Mouse (Mus musculus): ENCODE results near the gene AC124502.3.

The AC124502.3 gene

DNA sequence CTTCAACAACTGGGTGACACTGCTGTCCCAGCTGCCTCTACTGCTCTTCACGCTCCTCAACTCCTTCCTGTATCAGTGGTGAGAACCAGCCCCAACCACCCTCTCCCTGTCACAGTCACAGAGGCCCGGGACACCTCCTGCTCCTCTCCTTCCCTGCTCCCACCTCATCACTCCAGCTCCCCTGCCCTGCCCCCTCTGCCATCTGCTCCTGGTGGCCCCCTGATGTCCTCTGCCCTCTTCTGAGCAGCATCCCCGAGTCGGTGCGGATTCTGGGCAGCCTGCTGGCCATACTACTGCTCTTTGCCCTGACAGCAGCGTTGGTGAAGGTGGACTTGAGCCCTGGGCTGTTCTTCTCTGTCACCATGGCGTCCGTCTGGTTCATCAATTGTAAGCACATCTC, 12.6 kb upstream of the AC124502.3 start:
- DNase-seq (ENCODE audit: extremely low spot score, low read depth, low spot score): no peak

DNA sequence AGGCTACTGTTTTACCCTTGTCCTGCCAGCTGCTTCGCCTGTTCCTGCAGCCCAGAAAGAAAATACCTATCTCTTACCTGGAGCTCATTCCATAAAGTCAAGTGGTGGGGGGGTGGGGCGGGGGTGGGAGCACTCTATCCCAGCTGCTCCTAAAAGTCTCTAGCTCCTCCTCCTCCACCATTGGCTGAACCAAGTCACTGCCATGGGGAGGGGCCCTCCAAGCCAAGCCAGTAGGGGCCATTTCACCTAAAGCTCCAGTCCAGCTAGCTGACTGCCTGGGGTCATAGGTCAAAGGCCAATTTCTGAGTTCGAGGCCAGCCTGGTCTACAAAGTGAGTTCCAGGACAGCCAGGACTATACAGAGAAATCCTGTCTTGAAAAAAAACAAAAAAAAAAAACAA, 6.0 kb upstream of the AC124502.3 start:
- no peak for DNase-seq (ENCODE audit: extremely low spot score, low read depth, low spot score)

DNA sequence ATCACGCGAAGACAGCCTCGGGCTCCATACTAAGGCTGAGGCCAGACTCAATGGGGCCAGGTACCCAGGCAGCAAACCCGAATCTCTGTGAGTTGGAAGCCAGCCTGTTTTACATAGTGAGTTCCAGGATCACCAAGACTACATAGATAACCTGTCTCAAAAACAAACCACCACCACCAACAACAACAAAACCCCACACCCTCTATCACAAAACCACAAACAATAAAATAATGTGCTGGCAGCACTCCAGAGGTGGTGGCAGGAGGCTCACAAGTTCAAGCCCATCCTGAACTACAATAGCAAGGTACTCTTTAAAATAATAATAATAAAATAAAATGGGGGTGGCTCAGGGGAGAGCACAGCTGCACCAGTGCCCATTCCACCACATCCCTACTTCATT, 2.1 kb upstream of the AC124502.3 start:
- DNase-seq (ENCODE audit: extremely low spot score, low read depth, low spot score): no peak

DNA sequence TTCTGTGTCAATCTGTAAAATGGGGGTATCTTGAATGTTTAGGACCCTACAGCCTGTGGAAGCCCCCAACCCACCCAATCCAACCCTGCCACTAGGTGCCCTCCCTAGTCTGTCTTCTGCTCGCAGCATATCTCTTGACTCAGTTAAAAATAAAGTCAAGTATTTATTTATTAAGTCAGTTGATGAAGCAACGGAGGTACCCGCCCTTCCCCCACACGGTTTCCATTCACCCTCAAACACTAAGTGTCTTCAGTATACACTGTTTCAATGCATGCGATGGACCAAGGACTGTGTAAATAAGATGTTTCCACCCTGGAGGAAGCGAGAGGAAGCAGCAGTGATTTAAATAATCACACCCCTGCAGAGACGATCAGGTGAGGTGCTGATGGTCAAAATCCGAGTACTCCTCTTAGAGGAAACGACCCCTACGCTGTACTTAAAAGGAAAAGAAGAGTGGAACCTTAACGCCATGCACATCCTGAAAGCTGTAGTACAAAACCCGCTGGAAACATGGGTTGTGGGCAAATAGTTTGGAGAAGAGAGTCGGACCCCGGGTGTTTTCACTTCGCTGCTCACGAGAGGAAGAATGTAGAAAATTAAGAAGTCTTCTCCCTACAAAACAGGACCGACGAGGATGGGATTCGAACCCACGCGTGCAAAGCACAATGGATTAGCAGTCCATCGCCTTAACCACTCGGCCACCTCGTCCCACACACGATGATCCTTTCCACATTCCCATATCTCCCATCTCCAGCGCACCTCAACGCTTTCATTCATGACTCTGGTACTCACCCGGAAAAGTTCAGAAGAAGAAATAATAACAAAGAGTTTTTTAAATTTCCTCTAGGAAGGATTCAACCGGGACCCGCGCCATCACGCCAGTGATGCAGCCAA, 766 bp upstream of the AC124502.3 start:
- no peak for DNase-seq (ENCODE audit: extremely low spot score, low read depth, low spot score)

DNA sequence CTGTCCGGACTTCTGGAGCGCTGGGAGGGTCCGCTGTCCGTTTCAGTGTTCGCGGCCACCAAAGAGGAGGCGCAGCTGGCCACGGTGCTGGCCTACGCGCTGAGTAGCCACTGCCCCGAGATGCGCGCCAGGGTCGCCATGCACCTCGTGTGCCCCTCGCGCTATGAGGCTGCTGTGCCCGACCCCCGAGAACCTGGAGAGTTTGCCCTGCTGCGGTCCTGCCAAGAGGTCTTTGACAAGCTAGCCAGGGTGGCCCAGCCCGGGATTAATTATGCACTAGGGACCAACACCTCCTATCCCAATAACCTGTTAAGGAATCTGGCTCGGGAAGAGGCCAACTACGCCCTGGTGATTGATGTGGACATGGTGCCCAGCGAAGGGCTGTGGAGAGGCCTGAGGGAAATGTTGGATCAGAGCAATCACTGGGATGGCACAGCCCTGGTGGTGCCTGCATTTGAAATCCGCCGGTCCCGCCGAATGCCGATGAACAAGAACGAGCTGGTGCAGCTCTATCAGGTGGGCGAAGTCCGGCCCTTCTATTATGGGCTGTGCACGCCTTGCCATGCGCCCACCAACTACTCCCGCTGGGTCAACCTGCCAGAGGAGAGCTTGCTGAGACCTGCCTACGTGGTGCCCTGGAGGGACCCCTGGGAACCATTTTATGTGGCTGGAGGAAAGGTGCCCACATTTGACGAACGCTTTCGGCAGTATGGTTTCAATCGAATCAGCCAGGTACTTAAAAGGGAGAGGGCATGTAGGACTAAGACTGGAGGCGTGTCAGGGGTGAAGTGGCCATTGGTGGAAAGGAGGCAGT, 817 bp downstream of the AC124502.3 start:
- no peak for DNase-seq (ENCODE audit: extremely low spot score, low read depth, low spot score)

DNA sequence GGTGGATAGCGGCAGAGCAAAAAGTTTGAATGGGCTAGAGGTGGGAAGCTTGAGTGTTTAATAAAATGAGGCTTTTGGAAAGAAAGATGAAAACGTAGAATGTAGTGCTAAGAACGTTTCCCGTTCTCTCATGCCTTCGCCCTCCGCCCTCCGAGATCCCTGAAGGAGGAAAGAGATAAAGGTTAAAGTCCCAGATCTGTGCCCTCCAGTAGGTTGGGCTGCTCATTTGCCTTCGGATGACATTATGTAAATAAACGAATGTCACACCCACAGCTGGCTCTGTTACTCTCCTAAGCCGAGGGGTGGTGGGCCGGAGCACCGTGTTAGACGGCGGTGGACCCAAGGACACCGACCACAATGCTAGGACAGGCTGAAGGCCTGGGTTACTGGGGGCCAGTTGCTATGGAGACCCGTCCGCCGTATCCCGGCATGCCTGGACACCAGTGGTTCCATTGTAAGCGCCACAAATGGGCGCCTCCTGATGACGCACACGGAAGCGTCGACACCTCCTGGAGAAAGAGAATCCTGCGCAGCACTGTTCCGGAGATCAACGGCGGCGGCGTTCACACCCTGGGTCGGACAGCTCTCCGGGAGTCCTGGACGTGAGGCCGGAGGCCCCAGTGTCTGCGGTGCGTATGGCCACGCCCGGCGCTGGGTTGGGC, 2.3 kb downstream of the AC124502.3 start, which contains the start of gene Brms1:
Gene Brms1 (plus strand): TSS at position 493 of the 662 bp plus-strand sequence.
- DNase-seq (ENCODE audit: extremely low spot score, low read depth, low spot score): no peak

DNA sequence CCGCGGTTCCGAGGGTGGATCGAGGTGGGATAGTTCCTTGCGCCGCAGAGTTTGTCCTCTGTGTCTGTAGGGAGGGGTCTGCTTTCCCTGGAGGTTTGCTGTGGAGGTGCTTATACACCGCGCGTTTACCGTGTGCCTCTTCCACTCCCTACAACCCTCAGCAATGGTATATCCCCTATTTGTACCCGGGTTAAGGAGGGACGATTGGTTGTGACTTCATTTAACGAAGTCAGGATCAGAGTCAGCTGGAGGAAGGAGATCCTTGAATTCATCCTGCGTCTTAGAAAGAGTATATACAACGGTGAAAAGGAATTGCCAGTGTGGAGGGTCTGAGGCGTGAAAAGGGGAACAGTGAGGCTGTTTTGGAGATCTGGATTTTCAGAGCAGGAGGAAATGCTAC, 2.9 kb downstream of the AC124502.3 start:
- DNase-seq (ENCODE audit: extremely low spot score, low read depth, low spot score): no peak

DNA sequence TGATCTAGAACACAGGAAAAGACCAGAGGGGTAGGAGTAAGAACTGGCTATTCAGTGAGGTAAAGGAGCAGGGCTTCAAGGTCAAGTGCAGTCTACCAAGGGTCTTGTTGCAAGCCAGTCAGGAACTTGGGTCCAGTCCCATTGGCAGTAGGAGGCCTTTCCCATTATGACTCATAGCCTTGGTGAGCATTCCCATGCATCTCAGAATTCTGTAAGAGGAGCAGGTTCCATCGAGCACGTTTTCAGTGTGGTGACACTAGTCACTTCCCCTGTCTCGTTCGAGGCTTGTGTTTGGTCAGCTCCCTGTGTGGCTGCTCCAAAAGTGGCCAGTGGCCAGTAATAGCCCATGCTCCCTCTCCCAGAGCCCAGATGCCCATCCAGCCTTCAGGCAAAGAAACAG, 6.8 kb downstream of the AC124502.3 start:
- no peak for DNase-seq (ENCODE audit: extremely low spot score, low read depth, low spot score)

DNA sequence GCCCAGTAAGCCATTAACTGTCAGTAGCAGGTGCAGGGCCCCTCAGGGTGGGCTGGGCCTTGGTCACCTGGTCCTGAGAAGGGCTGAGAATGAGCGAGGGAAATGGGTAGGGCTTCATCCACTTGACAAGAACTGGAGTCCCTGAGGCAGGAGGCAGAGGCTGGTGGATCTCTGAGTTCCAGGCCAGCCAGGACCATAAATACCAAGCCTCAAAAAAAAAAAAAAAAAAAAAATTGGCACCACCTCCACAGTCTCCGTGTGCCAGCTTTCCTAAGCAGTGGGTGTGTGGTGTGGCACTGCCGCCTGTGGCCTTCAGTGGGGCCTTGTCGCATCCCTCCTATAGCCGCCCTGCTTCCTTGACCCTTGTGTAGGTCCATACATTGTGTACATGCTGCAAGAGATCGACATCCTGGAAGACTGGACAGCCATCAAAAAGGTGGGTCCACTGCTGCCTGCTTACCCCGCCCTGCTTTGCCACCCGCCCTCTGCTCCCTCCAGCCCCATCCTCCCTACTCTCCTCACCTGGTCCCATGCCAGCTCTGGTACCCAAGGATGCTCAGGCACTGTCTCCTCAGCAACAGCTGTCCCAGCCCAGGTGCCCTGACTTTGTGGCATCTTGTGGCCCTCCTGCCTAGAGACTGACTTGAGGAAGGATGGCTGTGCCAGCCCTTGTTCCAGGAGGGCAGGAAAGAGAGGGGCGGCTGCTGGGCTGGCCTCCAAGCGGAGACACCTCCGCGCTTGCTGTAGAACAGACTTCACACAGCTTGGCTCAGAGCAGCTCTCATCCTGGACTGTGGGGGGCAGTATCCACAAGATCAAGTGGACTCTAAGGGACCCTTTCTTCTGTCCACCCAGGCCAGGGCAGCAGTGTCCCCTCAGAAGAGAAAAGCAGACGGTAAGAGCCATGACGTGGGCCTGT, 9.7 kb downstream of the AC124502.3 start:
- no peak for DNase-seq (ENCODE audit: extremely low spot score, low read depth, low spot score)

DNA sequence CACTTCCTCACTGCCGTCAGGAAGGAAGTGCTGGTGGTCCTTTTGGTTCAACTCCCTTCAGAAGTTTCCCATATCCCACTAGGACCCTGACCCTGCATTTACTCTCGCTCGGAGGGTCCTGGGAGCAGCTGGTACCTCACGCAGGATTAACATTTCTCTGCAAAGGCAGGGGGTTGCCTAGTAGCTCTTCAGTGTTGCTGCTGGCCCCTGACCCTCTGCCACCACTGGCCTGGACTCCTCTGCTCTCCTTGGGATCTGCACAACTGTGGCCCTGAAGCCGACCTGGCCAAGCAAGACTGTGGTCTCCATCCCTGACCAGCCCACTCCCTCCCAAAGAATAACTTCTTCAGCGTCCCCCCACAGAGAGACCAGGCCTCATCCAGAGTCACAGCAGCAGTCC, 10.6 kb downstream of the AC124502.3 start:
- DNase-seq (ENCODE audit: extremely low spot score, low read depth, low spot score): no peak

DNA sequence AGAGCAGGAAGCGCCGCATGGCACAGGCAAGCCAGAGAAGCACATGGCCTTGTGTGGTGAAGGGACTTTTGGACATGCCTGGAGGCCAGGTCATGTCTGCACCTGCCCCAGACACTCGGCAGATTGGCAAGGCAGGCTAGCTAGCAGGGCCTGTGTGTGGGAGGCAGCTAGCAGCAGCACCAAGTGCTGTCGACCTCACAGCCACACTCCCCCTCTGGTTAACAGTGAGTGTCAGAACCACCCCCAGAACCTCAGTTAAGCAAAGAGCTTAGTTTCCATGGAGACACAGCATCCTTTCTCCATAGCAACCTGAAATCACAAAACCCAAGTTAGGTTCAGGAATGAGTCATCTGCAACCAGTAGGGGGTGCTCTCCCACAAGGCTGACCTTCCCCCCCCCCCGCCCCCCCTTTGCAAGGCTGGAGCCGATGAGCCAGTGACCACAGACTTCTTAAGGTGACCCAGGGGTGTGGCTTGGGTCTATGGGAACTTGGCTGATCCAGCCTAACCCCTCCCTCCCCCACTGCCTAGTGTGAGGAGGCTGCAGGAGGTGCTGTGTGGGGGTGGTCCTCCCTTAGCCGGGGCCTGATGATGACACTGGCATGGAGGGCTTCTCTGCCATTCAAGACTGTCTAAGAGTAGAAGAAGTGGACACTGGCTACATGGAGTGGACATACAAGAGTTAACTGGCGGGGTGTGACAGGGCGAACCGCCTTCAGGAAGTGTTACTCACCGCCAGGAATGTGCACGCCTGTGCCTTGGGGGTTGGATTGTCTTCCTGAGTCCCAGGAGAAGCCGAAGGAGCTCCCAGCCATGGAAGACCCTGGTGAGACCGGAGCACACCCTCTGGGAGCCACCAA, 11.6 kb downstream of the AC124502.3 start, which contains the start of gene Rin1:
Gene Rin1 (plus strand): TSS at position 435 of the 859 bp plus-strand sequence.
- DNase-seq (ENCODE audit: extremely low spot score, low read depth, low spot score): no peak

DNA sequence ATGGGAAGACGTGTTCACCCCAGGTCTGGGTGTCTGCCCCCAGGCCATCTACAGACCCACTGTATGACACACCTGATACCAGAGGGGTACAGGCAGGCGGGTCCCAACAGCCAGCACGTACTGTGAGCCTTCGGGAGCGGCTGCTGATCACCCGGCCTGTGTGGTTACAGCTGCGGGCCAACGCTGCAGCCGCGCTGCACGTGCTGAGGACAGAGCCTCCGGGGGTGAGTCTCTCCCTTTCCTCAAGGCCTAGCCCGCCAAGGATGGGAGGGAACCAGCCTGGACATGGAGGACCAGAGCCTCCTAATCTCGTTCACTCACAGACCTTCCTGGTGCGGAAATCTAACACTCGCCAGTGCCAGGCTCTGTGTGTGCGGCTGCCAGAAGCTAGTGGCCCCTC, 12.3 kb downstream of the AC124502.3 start:
- DNase-seq (ENCODE audit: extremely low spot score, low read depth, low spot score): no peak

DNA sequence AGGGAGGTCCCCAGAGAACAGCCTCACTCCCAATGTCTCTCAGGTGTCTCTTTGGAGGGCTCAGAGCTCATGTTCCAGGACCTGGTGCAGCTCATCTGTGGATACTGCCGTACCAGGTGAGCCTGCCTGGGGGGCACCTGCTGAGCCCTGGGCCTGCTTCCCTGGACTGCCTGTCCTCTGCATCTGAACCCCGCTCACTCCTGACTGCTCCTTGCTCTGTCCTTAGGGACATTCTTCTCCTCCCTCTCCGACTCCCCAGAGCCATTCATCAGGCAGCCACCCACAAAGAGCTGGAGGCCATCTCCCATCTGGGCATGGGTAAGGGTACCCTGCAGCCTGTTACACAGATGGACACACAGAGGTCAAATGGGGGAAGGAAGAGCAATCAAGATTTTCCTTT, 12.8 kb downstream of the AC124502.3 start:
- DNase-seq (ENCODE audit: extremely low spot score, low read depth, low spot score): no peak

DNA sequence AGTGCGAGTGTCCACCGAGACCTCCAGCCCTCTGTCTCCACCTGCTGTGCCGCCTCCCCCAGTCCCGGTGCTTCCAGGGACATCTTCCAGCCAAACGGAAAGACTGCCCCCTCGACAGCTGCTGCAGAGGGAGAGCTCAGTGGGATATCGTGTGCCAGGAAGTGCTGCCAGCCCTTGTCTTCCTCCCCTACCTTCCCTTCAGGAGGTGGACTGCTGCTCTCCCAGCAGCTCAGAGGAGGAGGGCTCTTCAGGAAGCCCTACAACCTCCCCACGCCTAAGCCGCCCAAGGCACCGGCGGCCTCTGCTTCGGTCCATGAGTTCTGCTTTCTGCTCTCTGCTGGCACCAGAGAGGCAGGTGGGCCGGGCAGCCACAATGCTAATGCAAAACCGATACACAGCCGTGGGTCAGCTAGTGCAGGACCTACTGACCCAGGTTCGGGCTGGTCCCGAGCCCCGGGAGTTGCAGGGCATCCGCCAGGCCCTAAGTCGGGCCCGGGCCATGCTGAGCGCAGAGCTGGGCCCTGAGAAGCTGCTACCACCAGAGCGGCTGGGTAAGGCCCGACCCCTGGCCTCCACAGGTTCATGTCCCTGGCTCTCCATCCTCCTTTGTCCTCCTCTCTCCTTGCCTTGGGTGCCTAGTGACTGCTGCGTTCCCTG, 13.6 kb downstream of the AC124502.3 start:
- no peak for DNase-seq (ENCODE audit: extremely low spot score, low read depth, low spot score)

DNA sequence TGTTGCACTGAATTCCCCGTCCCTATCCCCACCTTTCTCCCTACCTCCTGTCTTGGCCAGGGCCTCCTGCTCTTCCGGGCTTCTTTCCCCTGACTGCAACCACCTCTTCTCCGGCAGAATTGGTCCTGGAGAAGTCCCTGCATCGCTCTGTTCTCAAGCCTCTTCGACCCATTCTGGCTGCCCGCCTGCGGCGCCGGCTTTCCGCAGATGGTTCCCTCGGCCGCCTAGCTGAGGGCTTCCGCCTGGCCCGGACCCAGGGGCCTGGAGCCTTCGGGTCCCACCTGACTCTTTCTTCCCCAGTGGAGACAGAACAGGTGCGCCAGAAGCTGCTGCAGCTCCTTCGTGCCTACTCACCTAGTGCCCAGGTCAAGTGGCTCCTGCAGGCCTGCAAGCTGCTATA, 14.2 kb downstream of the AC124502.3 start:
- no peak for DNase-seq (ENCODE audit: extremely low spot score, low read depth, low spot score)

DNA sequence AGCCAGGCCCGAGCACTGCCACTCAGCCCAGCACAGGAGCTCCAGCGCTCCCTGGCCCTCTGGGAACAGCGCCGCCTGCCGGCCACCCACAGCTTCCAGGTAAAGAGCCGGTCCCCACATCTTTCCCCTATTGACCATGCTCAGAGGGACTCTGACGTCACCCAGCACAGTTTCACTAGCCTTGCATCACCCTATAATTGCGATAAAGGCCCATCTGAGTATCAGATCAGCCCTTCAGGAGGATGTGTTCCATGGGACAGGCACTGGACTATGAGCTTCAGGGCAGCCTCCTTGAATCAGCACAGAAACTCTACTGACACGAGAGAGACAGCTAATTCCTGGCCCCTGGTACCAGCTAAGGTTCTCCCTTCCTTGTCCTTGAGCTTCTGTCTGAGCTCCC, 15.2 kb downstream of the AC124502.3 start:
- no peak for DNase-seq (ENCODE audit: extremely low spot score, low read depth, low spot score)

DNA sequence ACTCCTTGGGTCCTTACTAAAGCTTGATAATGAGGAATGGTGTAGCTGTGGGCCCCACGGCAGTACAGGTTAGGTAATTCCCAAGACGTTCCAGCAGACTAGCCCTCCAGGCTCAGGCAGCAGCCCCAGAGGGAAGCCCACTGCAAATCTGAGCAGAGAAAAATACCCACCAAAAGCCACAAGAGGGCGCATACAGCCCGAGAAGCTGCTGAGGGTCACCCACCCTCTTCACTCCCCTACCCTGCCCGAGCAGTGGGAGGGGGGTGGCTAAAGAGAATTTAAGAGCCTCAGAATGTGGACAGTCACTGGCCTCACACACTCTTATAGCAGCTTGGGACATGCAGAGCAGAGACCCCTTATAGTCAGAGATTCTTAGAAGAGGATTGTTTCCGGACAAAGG, 17.6 kb downstream of the AC124502.3 start:
- no peak for DNase-seq (ENCODE audit: extremely low spot score, low read depth, low spot score)

DNA sequence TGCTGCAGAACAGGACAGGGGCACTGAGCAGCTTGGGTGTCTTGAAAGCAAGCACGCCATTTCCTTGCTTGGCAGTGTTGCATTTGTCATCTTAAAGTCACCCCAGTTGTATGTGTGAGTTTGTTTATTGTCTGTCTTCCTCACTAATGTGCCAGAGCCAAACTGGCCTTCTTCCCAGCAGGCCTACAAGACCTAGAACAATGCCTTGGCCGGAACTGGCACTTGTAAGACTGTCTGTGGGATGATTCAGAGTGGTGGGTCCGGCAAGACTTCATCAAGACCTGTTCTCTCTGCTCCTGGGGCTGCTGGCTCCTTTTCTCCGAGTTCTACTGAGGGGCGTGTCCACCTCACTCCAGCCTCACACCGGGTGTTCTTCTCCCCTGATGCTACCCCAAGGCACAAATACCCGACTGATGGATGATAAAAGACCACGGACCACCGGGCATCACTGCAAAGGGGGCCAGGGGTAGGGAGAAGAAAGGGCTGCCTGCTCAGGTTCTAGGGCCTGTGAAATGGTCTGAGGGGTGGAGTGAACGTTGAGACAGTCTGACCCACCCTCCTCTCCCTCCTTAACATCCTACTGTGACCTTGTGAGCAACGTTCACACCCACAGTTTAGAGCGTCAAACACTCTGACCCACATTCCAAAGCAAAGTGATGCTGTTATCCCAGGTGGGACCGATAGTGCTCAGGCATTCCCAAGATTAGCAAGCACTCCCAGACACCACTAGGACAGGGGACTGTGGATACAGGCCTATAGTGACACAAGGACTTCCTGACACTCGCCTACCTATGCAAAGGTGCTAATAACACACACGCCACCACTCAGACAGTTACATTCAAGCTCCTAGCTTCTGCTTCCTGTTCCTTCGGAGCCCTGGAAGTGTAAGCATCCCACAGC, 19.4 kb downstream of the AC124502.3 start:
- no peak for DNase-seq (ENCODE audit: extremely low spot score, low read depth, low spot score)

Data from hindlimb bud, embryonic 11.5 days (tissue).